Mouse (Mus musculus) layer of hippocampus, adult 18-20 months (tissue): ENCODE measurements around the gene Tmem104. TPM values are rescaled to one million over a fixed set of nuclear protein-coding genes. Genes with fewer than 3 reads are reported as not detected.

ENCODE experiments used
- DNase-seq, 2 experiments: peaks; one replicate each; pipeline ENCODE4 v3.0.0; 2022; ENCODE audit warnings: low spot score in 2 of 2
- long read RNA-seq: library from polyadenylated mRNA; stranded (forward); transcript quantifications from one replicate; pipeline ENCODE4 v2.0.0, GENCODE M21; 2021
- total RNA-seq, 2 experiments: library from RNA; stranded (reverse); gene quantifications; 2 replicates each; pipeline ENCODE4 v1.2.3; 2021

Tmem104 gene
- total RNA-seq = 10 to 100 TPM; 16.7 to 17.7 TPM
- long read RNA-seq, full-length matches to known transcripts = 17 of 31 reads
- long read RNA-seq, partial matches to known transcripts = 7 of 31 reads
- long read RNA-seq, other reads (novel, unspliced or antisense) = 7 of 31 reads

GRCm38 (mm10) chr11:115187224-115187639 is at the start of gene Tmem104:
Gene Tmem104, plus strand, starts transcription at chr11:115187487.
- DNase-seq = peak; percentile 99 to 100

DNA sequence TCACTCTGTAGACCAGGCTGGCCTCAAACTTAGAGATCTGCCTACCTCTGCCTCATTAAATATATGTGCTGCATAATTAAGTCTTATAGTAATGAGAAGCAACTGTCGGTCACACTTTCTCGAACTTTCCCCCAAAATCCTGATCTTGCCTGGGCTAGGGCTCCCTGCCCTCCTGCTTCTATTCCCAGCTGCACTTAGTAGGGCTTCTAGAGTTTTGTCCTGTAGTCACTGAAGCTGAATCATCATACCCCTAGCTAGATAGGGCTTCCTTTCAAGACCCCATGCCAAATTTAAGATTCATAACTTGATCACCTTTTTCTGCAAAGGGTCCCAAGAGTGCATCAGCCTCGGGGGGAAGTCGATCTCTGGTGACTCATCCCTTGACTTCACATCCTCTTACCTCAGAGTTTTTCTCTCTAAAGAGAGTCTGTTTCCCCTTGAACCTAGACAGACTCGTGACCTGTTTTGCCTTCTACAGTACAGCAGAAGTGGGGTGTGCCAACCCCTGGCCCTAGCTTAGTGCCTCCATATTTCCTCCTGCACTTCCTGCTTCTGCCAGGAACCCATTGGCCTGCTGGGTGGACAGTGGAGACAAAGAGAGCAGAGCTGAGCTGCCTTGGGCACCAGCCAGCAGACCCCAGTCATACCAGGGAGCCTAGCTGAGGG is 48.6 kb upstream of the Tmem104 start:
- no peak for DNase-seq

DNA sequence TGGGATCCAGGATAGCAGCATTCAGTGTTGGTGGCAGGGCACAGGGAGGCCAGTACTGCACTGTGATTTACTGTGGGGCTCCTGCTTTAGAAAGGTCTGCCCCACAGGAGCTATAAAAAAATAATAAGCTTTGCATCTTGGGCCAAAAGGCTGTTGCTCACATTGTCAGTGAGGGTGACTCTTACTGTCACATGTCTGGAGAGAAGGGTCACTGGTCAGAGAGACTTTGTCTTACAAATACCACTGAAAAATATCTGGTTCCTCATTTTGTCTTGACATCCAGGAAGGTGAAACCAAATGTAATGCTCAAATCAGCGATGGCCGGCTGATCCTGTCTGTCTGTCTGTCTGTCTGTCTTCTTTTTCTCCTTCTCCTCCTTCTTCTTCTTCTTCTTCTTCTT is 45.3 kb upstream of the Tmem104 start:
- DNase-seq = no peak

GRCm38 (mm10) chr11:115147813-115148212 is 39.5 kb upstream of the Tmem104 start:
- DNase-seq = no peak

DNA sequence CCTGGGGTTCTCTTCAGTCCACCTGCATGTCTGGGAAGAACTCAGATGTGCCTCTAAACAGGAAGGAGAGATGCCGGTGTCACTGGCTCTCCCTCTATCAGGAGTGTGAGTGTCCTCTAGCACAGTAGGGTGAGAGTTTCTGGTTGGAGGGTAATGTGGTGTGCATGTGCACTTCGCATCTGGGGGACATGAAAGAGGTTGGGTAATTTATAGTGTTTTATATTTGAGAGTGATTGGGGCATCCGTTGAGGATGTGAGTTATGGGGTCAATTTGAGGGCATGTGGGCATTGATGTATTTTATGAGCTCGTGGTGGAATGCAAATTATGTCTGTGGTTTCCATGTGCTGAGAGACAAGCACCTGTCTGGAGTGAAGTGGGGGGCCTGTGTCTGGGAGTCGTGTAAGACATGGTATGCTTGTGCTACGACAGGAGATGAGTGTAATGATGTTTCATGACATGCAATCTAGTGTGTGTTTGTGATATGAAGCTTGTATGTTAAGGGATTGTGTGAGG is 36.5 kb upstream of the Tmem104 start:
- no peak for DNase-seq

GRCm38 (mm10) chr11:115151755-115152429 is 35.4 kb upstream of the Tmem104 start:
- DNase-seq = peak in 1 of 2 experiments; percentile 33

DNA sequence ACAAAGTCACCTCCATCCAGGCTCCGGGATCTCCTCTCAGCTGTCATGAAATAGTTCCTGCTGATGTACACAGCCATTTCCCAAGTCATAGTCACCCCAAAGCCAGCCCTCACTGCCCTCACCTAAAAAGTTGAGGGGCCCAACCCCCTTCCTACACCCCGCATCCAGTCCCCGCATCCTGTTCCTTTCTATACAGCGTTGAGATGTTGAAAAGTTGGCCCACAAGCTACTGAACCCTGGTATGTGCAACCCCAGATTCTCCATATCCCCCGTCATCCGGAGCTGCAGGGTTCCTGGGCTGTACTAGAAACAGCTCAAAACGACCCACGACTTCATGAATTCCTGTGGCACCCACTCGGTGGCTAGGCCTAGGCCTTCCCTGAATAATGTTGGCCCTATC is 34.2 kb upstream of the Tmem104 start:
- no peak for DNase-seq

- peak in 1 of 2 experiments; percentile 64 for DNase-seq
These were observed 33.5 kb upstream of the Tmem104 start for GRCm38 (mm10) chr11:115153699-115154292.

DNA sequence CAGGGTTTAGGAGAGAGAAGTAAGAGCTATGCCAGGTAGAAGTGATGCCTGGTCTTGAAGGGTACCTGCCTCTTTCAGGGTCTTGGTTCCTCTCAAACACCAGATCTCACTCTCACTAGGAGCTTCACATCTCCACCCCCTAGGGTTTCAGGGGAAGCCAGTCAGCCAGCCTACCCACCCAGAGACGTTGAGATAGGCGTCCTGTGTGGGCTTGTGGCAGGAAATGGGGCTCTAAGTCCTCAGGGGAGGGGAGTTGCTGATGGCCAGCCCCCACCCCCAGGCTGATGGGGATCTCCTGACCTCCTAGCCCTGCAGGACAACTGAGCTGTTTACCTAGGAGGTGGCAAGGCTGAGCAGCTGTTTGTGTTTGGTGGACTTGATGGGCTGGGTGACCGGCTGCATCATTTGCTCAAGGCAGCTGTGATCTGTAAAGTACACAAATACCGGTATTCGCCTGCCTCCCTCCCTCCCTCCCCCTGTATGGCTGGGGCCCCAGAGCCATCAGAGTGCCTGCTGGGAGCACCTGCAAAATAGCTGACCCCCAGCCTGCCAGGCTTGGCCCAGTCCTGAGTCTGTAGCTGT is 32.1 kb upstream of the Tmem104 start:
- DNase-seq = no peak

GRCm38 (mm10) chr11:115157933-115158719 is 29.2 kb upstream of the Tmem104 start:
- no peak for DNase-seq

DNA sequence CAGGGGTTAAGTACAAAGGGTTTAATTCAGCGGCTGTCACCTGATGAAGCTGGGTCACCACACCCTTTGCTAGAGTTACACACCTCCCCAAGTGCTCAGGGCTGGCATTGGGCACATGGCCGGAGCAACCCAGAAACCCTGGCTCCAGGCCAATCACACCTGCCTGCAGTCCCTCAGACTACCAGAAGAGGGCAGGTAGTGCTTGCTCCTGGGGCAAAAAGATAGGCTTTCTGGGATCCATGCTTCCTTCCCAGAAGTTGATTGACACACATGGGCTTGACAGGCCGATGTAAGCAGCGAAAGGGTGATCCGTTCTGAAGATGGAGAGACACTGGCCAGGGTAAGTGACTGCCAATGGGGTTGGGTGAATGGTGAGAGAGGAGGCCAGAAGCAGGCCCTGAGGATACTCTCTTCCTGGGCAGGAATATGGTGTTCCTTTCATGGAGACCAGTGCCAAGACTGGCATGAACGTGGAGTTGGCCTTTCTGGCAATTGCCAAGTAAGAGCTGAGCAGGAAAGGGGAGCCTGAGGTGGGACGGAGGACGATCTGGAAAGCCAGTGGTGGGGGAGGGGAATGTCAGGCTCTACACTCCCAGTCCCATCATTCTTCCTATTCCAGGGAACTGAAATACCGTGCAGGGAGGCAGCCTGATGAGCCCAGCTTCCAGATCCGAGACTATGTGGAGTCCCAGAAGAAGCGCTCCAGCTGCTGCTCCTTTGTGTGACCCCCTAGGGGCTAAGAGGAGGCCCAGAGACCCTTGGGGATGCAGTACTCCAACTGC is 27.1 kb upstream of the Tmem104 start:
- DNase-seq = peak in 1 of 2 experiments; percentile 68

DNA sequence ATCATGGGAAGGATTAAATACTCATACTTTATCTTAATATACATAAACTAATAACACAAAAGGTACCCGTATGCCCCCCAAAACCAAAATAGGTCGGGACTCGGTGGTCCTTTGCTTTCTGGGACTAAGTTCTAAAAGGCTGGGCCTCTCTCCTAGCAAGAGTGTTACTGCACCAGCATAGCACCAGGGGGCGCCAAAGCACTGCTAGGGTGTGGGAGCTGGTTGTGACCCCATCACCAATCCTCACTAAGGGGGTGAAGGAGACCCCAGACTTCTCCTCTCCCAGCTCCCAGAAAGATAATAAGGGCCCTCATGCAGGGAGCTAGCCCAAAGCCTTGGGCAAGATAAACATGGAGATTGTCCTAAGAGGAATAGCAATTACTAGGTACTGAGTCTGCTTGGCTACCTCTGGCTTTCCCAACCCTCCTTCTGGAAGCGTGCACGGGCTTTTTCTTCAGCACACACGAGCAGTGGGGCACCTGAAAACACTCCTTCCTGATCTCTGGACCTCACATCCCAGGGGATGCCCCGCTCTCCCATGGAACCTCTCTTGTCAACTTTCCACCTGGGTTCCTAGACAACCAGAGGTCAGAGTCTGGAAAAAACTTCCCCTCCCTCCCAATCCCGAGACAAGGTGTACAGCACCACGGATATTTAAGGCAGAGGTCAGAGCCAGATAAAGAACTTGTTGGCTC is 26.3 kb upstream of the Tmem104 start:
- peak in 1 of 2 experiments; percentile 54 for DNase-seq

- no peak for DNase-seq
These were observed 25.6 kb upstream of the Tmem104 start for GRCm38 (mm10) chr11:115161578-115162204.

- no peak for DNase-seq
These were observed 25.1 kb upstream of the Tmem104 start for GRCm38 (mm10) chr11:115162205-115162601.

GRCm38 (mm10) chr11:115162832-115163480 is 24.3 kb upstream of the Tmem104 start, which contains the start of gene Slc9a3r1:
Gene Slc9a3r1, plus strand, starts transcription at chr11:115163341.
- peak; percentile 86 to 96 for DNase-seq

DNA sequence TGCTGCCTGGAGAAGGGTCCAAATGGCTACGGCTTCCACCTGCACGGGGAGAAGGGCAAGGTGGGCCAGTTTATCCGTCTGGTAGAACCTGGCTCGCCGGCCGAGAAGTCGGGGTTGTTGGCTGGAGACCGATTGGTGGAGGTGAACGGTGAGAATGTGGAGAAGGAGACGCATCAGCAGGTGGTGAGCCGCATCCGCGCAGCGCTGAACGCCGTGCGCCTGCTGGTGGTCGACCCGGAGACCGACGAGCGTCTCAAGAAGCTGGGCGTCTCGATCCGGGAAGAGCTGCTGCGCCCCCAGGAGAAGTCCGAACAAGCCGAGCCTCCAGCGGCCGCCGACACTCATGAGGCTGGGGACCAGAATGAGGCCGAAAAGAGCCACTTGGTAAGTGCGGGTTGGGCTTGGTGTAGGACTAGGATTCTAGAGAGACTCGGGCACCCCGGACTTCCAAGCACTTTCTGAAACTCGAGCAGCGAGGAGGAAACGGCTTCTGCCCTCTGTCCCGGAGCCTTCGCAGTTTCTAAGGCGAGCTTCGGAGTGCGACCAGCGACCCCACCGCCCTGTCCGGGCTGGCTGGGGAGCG is 23.6 kb upstream of the Tmem104 start:
- DNase-seq = no peak

GRCm38 (mm10) chr11:115164341-115164975 is 22.8 kb upstream of the Tmem104 start:
- no peak for DNase-seq
